Mouse (Mus musculus): ENCODE measurements around the gene Zfp57. TPM values are rescaled to one million over a fixed set of nuclear protein-coding genes. Genes with fewer than 3 reads are reported as not detected.

Gene Zfp57
- polyA plus RNA-seq, 1 experiment = 352 TPM

DNA sequence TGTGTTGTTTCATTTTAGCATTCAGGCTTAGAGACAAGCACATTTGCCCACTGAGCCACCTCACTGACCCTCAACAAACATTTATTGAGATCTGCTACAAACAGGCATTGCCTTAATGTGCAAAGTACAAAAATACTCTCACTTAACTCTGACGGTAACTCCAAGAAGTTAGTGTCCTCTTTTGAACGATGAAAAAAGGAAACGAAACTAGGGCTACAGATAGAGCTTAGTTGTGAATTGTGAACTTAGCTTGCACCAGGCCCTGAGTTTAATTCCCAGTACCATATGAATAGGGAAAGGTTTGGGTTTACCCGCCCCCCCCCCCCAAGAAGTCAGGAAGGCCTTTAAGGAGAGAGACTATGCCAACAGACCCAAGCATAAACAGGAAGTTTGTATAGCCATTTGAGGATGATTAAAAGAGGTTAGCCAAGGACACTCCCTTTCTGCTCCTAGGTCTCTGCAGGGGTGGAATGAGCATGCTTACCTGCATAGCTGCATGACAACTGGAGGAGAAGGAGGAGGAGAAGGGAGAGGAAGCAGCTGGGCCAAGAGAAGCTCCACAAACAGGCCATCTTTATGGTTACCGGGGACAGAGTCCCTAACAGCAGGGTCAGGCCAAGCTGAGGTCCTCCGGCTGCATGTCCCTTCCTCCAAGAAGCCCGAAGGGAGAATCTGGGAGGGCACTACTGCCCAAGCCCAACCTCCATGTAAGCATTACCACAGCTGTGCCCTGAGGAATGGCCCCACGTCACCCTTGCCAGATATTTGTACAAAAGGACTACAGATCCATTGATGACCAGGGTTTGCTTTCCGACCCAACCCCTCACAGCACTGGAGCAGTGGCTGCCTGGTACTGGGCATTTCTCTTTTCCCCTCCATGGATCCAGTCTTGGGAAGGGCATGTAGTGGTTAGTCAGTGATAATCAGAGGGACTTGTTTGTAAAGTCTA, 21.9 kb downstream of the Zfp57 start, which contains the start of gene Mog:
TSS of gene Mog (minus strand) at position 771 of the 949 bp plus-strand sequence.
- DNase-seq (ENCODE audit: low read depth) = no peak
- TF ChIP-seq CTCF (IDR thresholded peaks at IDR 0.05; ENCODE audit: borderline replicate concordance, extremely low read depth, insufficient read depth, insufficient read length) (no peak), POLR2A (IDR thresholded peaks at IDR 0.05; ENCODE audit: borderline replicate concordance, extremely low read depth, insufficient read depth, insufficient read length, poor library complexity, severe bottlenecking) (no peak)

DNA sequence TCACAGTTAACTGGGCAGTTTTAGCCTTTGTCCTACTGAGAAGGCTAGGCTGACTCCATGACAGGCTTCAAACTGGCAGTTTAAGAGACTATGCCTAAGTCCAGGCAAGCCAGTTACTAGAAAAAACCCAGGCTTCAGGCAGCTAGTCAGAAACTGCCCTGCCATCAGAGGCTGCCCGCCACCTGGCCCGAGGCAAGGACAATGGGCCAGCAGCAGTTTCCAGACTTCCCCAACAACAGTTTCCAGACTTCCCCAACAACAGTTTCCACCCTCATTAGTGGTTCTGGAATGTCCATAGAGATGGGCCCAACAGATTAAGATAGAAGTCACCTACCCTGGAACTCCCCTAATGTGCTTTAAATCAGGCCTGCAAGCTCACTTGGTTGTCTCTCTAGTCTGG, 25.5 kb downstream of the Zfp57 start:
- DNase-seq (ENCODE audit: low read depth) = no peak
- TF ChIP-seq CTCF (IDR thresholded peaks at IDR 0.05; ENCODE audit: borderline replicate concordance, extremely low read depth, insufficient read depth, insufficient read length) (no peak), POLR2A (IDR thresholded peaks at IDR 0.05; ENCODE audit: borderline replicate concordance, extremely low read depth, insufficient read depth, insufficient read length, poor library complexity, severe bottlenecking) (no peak)

DNA sequence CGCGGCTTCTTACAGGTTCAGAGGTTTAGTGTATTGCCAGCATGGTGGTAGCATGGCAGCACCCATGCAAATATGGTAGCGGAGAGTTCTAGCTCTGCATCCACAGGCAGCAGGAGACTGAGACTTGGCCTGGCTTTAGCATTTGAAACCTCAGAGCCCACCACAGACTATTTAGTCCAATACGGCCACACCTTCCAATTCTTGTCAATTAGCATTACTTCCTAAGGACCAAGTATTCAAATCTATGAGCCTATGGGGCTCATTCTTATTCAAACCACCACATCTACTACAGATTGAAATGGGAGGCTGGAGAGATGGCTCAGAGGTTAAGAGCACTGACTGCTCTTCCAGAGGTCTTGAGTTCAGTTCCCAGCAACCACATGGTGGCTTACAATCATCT, 26.5 kb downstream of the Zfp57 start:
- DNase-seq (ENCODE audit: low read depth) = no peak
- no peak for TF ChIP-seq POLR2A (IDR thresholded peaks at IDR 0.05; ENCODE audit: borderline replicate concordance, extremely low read depth, insufficient read depth, insufficient read length, poor library complexity, severe bottlenecking)
- no peak for TF ChIP-seq CTCF (IDR thresholded peaks at IDR 0.05; ENCODE audit: borderline replicate concordance, extremely low read depth, insufficient read depth, insufficient read length)

DNA sequence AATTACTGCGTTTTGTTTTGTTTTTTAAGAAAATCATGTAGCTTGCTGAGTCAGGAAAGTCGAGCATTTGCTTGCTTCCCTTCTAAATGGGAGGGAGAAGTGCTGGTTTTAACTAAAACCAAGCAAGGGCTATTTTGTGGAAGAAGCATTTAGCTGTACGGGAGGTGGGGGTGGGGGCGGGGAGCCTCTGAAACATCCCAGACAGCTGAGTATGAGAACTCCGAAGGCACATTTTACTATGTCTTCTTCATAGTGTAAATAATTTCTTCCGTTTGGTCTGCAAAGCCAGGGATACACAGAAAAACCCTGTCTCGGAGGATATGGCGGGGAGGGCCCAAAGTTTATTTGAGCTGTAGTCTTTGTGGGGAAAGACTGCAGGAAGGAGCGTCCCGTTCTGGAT, 27.2 kb downstream of the Zfp57 start:
- DNase-seq (ENCODE audit: low read depth) = no peak
- TF ChIP-seq POLR2A (IDR thresholded peaks at IDR 0.05; ENCODE audit: borderline replicate concordance, extremely low read depth, insufficient read depth, insufficient read length, poor library complexity, severe bottlenecking) (no peak), CTCF (IDR thresholded peaks at IDR 0.05; ENCODE audit: borderline replicate concordance, extremely low read depth, insufficient read depth, insufficient read length) (no peak)

DNA sequence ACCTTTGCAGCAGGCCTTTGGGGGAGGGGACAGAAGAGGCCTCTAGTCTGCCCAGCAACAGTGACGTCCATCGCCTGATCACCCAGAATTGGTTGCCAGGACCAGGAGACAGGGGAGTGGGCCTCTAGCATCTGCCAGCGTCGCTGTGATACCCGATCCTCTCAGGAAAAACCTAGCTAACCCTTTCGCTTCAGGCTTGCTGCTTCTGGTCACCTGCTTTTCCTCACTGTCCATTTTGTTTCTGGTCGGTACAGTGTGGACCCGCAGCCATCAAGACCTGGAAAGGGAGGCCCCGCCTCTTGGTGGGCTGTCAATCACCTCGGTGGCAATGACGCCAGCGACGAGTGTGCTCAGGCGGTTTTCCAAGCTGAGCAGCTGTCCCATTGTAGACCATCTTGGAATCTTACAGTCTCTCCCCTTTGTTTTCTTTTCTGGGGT, 27.7 kb downstream of the Zfp57 start:
- peak; percentile 99 for DNase-seq (ENCODE audit: low read depth)
- TF ChIP-seq POLR2A (IDR thresholded peaks at IDR 0.05; ENCODE audit: borderline replicate concordance, extremely low read depth, insufficient read depth, insufficient read length, poor library complexity, severe bottlenecking) (0 out of 2 replicates have a peak, but pooled peaks have one; percentile 19), CTCF (IDR thresholded peaks at IDR 0.05; ENCODE audit: borderline replicate concordance, extremely low read depth, insufficient read depth, insufficient read length) (no peak)

DNA sequence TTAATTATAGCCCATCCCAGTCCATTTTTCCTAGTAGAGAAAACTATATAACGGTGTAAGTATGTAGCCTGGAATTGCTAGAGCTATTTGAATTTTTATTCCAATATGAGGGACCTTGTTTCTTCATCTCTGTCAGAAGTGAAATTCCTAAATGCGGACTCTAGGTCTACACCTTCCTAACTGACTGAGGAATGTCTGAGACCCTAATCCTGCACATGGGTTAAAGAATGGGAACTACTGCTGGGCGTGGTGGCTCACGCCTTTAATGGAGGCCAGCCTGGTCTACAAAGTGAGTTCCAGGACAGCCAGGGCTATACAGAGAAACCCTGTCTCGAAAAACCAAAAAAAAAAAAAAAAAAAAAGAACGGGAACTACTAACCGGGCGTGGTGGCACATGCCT, 28.2 kb downstream of the Zfp57 start:
- TF ChIP-seq CTCF (IDR thresholded peaks at IDR 0.05; ENCODE audit: borderline replicate concordance, extremely low read depth, insufficient read depth, insufficient read length) (no peak), POLR2A (IDR thresholded peaks at IDR 0.05; ENCODE audit: borderline replicate concordance, extremely low read depth, insufficient read depth, insufficient read length, poor library complexity, severe bottlenecking) (no peak)

DNA sequence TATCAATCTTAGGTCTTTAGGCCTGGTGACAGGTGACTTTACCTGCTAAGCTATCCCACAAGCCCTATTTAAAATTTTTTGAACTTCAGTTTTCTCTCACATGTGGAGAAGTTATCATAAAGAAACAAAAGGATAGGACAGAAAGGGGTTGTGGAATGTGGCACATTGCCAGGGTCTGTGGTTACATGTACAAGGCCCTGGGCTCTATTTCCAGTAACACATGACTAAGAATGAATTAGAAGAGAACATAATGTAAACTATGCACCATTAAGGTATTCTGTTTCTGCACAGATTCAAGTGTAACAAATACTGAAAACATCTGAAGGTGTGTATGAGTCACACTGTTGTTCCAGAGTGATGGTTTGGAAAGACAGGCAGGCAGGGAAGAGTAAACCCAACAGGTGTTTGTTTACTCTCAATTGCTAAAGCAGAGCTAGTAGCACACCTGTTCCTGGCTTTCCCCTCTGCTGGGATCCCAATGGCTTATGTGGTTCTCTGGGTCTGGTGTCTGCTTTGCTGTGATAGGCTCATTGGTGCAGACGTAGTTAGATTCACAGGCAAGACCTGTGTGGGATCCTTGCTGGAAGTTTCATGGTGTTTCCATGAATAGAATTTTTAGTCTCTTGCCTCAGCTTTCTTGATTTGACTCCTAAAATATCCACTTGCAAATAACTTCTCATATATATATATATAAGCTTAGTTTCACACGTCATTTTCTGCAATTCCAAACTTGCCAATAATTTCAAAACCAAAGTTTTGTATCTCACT, 38.3 kb downstream of the Zfp57 start:
- no peak for DNase-seq (ENCODE audit: low read depth)
- no peak for TF ChIP-seq CTCF (IDR thresholded peaks at IDR 0.05; ENCODE audit: borderline replicate concordance, extremely low read depth, insufficient read depth, insufficient read length)
- no peak for TF ChIP-seq POLR2A (IDR thresholded peaks at IDR 0.05; ENCODE audit: borderline replicate concordance, extremely low read depth, insufficient read depth, insufficient read length, poor library complexity, severe bottlenecking)

More for the DNA sequence above, 28.2 kb downstream of the Zfp57 start:
- DNase-seq (ENCODE audit: low read depth) = no peak

DNA sequence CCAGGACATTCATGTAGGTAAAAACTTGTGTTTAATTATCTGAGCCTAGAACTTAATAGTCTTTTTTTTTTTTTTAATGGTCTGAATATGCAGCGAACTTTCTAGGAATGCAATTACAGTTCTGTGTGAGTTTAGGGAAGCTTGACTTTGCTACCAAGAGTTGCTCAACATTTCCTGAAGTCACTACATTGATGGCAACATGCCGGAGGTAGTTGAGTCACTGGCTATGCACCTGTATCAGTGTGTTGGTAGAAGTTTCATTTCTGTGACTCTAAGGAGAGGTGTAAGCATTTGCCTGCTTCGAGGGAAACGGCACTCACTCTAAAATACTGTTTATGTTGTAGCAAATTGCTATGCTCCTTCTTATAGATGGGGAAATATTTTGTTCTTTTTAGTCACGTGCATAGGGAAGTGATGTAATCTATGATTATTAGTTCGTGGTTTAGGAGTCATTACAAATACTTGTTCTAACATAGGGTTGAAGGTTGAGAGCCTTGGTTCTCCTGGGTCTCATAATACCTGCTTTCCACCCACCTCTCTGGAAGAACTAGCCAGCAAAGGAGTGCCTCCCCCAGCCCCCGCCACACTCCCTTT, 43.8 kb downstream of the Zfp57 start:
- TF ChIP-seq POLR2A (IDR thresholded peaks at IDR 0.05; ENCODE audit: borderline replicate concordance, extremely low read depth, insufficient read depth, insufficient read length, poor library complexity, severe bottlenecking) (no peak), CTCF (IDR thresholded peaks at IDR 0.05; ENCODE audit: borderline replicate concordance, extremely low read depth, insufficient read depth, insufficient read length) (no peak)
- DNase-seq (ENCODE audit: low read depth) = no peak

DNA sequence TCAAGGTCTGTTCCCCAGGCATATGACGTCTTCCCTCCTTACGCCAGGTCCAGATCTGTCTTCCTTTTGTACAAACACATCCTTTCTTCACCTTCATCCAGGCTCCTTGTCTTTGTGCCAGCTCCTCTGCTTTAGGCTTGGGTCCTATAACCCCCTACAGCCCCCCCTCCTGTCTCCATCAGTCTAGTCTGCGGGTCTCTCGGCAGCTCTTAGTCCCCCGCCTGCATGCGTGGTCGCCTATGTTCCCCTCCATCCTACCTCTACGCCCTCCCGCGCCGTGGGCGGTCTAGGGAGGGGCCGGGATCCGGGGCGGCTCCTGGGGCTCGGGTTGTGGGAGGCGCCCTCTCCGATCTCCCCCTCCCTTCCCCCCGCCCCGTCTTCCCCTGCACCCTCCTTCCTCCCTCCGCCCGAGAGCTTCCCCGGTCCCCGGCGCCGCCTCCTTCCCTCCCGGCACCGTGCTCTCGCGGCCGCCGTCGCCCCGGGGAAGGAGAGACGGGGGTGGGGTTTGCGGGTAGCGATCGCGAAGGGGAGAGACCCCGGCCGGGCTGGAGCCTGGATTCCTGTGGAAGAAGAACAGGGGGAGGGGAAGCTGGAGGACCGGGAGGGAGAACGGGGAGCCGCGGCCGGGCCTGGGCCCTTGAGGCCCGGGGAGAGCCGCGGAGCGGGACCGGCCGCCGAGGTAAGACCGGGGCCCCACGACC, 44.8 kb downstream of the Zfp57 start, which contains the start of gene Gabbr1:
TSS of gene Gabbr1 (plus strand) at position 356 of the 701 bp plus-strand sequence.
- DNase-seq (ENCODE audit: low read depth) = peak; percentile 96
- TF ChIP-seq POLR2A (IDR thresholded peaks at IDR 0.05; ENCODE audit: borderline replicate concordance, extremely low read depth, insufficient read depth, insufficient read length, poor library complexity, severe bottlenecking) (peak; percentile 60; the same call in 1 of the 2 replicates), CTCF (IDR thresholded peaks at IDR 0.05; ENCODE audit: borderline replicate concordance, extremely low read depth, insufficient read depth, insufficient read length) (no peak)

DNA sequence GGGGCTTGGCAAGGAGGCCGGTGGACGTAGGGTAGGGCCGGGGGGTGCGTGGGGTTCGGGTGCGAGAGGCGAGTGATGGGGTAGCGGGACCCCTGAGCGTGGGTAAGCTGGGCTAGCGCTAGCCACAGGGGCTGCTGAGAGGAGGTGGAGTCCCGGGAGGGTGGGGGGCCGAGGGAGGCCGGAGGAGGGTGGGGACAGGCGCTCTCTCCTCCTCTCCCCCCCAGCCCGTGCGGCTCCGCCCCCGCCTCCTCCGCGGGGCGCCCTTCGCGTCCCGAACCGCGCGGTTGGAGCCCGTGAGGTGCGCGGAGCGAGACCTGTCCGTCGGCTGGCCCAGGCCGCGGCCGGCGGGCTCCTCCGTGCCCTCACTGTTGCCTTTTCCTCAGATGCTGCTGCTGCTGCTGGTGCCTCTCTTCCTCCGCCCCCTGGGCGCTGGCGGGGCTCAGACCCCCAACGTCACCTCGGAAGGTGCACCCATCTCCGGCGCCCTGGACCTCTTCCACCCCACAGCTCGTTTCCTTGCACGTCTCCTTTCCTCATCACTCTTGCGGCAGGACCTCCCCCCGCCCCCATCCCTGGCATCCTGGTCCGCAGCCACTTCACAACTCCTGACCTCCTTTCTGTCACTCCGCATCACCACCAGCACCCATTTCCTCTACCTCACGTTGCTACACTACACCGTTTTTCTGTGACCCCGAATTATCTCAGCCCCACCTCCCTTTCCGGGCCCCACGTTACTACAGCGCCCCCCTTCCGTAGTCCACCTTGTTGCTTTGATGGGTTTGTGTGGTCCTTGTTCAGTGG, 45.5 kb downstream of the Zfp57 start:
- peak; percentile 34; the same call in 1 of the 2 replicates for TF ChIP-seq POLR2A (IDR thresholded peaks at IDR 0.05; ENCODE audit: borderline replicate concordance, extremely low read depth, insufficient read depth, insufficient read length, poor library complexity, severe bottlenecking)
- TF ChIP-seq CTCF (IDR thresholded peaks at IDR 0.05; ENCODE audit: borderline replicate concordance, extremely low read depth, insufficient read depth, insufficient read length) = peak; percentile 31; the same call in 1 of the 2 replicates

More for the DNA sequence above, 45.5 kb downstream of the Zfp57 start:
- DNase-seq (ENCODE audit: low read depth) = peak; percentile 84
